Mouse (Mus musculus) thymus, adult 2 months (tissue): Measurements from ENCODE around the gene Pi4ka.

ENCODE experiments used
- CTCF ChIP-seq: fragments of 200-500 bp; IDR thresholded peaks from 2 replicates; pipeline ENCODE4 v1.5.1; 2012; ENCODE audit warnings: mild to moderate bottlenecking, control low read depth, low read length, moderate library complexity, borderline replicate concordance; ENCODE audit not compliant: control insufficient read depth, poor library complexity, insufficient read depth; ENCODE audit errors: extremely low read depth
- POLR2A ChIP-seq: fragments of 200-500 bp; IDR thresholded peaks from 2 replicates; pipeline ENCODE4 v1.6.1; 2012; ENCODE audit warnings: mild to moderate bottlenecking, low read length, control low read depth, moderate library complexity; ENCODE audit not compliant: control insufficient read depth, poor library complexity, insufficient read depth; ENCODE audit errors: extremely low read depth

GRCm38 (mm10) chr16:17280471-17280870 is 125.6 kb downstream of the Pi4ka start:
- TF ChIP-seq POLR2A, result no peak
- TF ChIP-seq CTCF, result no peak
